Mouse (Mus musculus) forebrain, embryonic 16.5 days (tissue): ENCODE measurements around the gene Pea15a. TPM values are rescaled to one million over a fixed set of nuclear protein-coding genes. Genes with fewer than 3 reads are reported as not detected.
A peak's percentile ranks its signal among the peaks of the same experiment; 100 is the strongest.

Experiments used
- ATAC-seq: fragments of 200-750 bp; cut with Nextera tagmentation; 2 replicates; pipeline ENCODE4 v1.8.0; 2017; ENCODE audit warnings: mild to moderate bottlenecking, moderate library complexity
- H3K27ac ChIP-seq: fragments of 300-500 bp; sonication (generic); 2 replicates; pipeline ENCODE4 v1.5.1; 2014; ENCODE audit warnings: low read length, control low read depth
- H3K27me3 ChIP-seq: fragments of 300-500 bp; sonication (generic); replicated peaks from 2 replicates; pipeline ENCODE4 v1.6.1; 2014; ENCODE audit warnings: low read length; ENCODE audit not compliant: control insufficient read depth, insufficient read depth
- H3K36me3 ChIP-seq: fragments of 300-500 bp; sonication (generic); 2 replicates; pipeline ENCODE4 v1.6.1; 2014; ENCODE audit not compliant: control insufficient read depth, insufficient read depth
- H3K4me1 ChIP-seq: fragments of 300-500 bp; sonication (generic); replicated peaks from 2 replicates; pipeline ENCODE4 v1.6.1; 2014; ENCODE audit warnings: low read length; ENCODE audit not compliant: control insufficient read depth, insufficient read depth
- H3K4me2 ChIP-seq: fragments of 300-500 bp; sonication (generic); 2 replicates; pipeline ENCODE4 v1.6.1; 2014; ENCODE audit warnings: mild to moderate bottlenecking, low read length, control low read depth
- H3K4me3 ChIP-seq: fragments of 300-500 bp; sonication (generic); replicated peaks from 2 replicates; pipeline ENCODE4 v1.5.1; 2014; ENCODE audit warnings: mild to moderate bottlenecking, low read length, control low read depth
- H3K9ac ChIP-seq: fragments of 300-500 bp; sonication (generic); replicated peaks from 2 replicates; pipeline ENCODE4 v1.6.1; 2014; ENCODE audit warnings: low read depth, low read length, control low read depth
- H3K9me3 ChIP-seq: fragments of 300-500 bp; sonication (generic); 2 replicates; pipeline ENCODE4 v1.6.1; 2016; ENCODE audit warnings: low read length; ENCODE audit not compliant: control insufficient read depth
- WGBS: fragments of 180-500 bp; shearing (Covaris S2); extraction: QIAGEN DNeasy Blood & Tissue Kit; methylation state at CpG from one replicate; pipeline ENCODE4 v1.1.7; 2014; 5-methylcytosine and 5-hydroxymethylcytosine counted together
- polyA plus RNA-seq: library from polyadenylated mRNA; unstranded; fragments of >200 nt; fragmentation: Nextera tagmentation; extraction: Ambion mirVana; gene quantifications from 2 replicates; pipeline ENCODE4 v1.2.1, GENCODE M21; 2015

The Pea15a gene
- polyA plus RNA-seq, 1 experiment from 2014 or later, result 472 TPM

DNA sequence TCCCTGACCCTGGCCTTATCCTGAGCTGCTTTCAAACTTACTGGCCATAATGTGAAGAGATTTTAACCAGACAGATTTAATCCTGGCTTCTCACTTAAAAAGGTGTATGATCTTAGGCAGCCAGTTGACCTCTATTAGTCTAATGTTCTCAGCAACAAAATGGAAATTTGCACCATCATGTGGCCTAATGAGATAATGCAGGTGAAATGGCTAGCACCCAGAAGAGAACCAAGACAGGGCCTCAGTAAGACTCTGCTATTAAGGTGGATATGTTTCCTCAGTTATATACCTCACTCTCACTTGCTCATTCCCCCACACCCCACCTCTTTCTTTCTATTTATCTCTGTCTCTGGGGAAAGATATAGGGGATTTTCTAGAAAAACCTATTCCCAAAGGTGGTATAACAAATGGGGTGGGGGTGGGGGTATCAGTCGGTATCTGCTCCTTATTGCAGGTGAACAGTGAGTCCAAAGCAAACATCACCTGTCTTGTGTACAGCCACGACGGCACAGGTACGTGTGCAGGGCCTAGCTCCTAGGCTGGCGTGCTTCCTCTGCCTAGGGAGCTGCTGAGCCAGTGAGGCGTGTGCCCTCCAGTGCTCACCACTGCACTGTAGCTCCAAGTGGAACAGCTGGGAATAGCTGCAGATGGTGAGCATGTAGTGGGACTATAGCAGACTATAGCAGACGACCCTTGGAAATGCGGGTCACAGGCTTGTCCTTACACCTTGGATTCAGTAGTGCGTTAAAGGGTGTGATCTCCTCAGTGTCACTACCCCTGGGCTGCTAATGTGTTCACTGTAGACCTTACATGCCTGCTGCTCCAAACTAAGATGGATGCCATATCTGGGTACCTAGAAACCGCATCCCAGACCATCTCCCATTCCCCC lies 20.0 kb downstream of the Pea15a start:
- H3K4me2 ChIP-seq, result no peak overlapping the region
- H3K27ac ChIP-seq, result no peak overlapping the region
- H3K4me1 ChIP-seq, result no peaks in the 10 kb centered on the region
- peaks cover 27% of the 10 kb centered on the region for H3K36me3 ChIP-seq
- no peak overlapping the region for H3K9ac ChIP-seq
- no peaks in the 10 kb centered on the region for H3K9me3 ChIP-seq
- no peaks in the 10 kb centered on the region for H3K27me3 ChIP-seq
- ATAC-seq, result no peak
- H3K4me3 ChIP-seq, result no peak overlapping the region
- WGBS, result 94% methylated on average over 10 of the region's 10 CpGs

DNA sequence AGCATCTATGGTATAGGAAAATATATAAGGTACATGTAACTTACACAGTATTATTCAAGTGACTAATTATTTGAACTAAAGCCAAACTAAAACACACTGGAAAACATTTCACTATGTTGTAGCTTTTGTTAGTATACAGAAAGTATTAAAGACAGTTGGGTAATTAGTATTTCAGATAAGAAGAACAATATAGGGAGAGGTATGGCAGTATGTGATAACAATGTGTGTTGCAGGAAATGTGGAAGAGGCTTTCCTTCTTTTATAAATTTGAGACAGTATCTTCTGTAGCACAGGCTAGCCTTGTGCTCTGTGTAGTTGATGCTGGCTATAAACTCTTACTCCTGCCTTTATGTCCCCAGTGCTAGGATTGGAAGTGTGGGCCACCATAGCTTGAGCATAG lies 22.7 kb downstream of the Pea15a start:
- peaks cover 26% of the 10 kb centered on the region for H3K36me3 ChIP-seq
- H3K27me3 ChIP-seq, result no peaks in the 10 kb centered on the region
- no peak overlapping the region for H3K9ac ChIP-seq
- H3K4me1 ChIP-seq, result no peaks in the 10 kb centered on the region
- H3K4me3 ChIP-seq, result no peak overlapping the region
- no peak overlapping the region for H3K27ac ChIP-seq
- no peak for ATAC-seq
- no peak overlapping the region for H3K4me2 ChIP-seq
- no peaks in the 10 kb centered on the region for H3K9me3 ChIP-seq

DNA sequence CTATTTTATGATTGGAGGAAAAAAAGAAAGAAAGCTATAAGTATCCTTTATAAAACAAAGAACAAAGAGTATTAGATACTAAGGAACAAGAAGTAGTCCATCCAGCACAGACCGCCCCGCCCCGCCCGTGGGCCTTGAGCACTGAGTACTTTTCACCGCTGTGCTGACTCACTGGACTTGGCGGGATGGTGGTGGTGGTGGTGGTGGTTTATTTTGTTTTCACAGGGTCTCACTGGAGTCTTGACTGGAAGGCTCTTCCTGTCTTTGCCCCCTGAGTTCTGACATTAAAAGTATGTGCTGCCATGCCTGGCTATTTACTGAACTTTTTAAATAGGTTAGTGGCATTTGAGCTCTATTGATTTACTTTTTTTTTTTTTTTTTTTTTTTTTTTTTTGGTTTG lies 23.5 kb downstream of the Pea15a start:
- Histone ChIP-seq H3K9ac (no peak overlapping the region), H3K9me3 (no peaks in the 10 kb centered on the region), H3K27ac (no peak overlapping the region), H3K4me3 (no peak overlapping the region), H3K27me3 (no peaks in the 10 kb centered on the region), H3K4me1 (no peaks in the 10 kb centered on the region), H3K36me3 (peaks cover 28% of the 10 kb centered on the region), H3K4me2 (no peak overlapping the region)
- WGBS, result 97% methylated on average over 6 of the region's 6 CpGs
- ATAC-seq, result no peak

DNA sequence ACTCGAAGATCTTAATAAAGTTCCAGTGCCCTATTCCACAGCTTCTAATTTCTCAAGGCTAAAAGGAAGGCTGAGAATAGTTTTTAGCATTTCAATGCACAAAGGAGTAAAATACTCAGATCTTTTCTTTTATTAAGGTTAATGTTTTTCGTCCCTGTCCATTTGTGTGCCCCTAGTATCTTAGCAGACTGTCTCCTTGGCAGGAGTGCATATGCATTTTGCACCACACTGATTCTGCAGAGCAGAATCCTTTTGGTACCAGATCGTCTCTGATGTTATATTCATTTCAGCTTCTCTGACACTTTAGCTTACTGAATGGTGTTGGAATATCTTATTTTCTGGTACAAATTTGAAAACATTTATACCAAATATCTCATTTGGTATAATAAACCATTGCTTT lies 24.8 kb downstream of the Pea15a start:
- Histone ChIP-seq H3K27me3 (no peaks in the 10 kb centered on the region), H3K36me3 (peaks cover 20% of the 10 kb centered on the region), H3K27ac (no peak overlapping the region), H3K9me3 (no peaks in the 10 kb centered on the region), H3K4me3 (no peak overlapping the region), H3K4me1 (no peaks in the 10 kb centered on the region), H3K4me2 (no peak overlapping the region), H3K9ac (no peak overlapping the region)
- no peak for ATAC-seq
- WGBS, result 84% methylated on average over 3 of the region's 3 CpGs

DNA sequence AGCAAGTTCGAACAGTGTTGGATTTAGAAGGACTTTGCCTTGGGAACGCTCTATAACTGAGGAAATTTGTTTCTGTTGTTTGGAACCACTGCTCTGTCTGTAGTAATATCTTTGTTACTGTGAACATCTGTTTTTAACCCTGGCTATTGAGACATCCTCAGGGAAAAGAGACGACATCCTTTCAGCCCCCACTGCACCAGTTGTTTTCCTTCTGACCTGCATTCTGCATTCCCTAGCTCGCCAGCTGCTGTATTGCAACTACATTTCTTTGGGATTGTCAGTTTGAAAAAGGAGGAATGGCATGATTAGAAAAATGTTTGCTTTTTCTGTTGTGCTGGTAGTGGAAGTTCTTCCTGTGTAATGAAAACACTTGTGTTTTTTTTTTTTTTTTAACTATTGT lies 25.7 kb downstream of the Pea15a start:
- no peaks in the 10 kb centered on the region for H3K4me1 ChIP-seq
- H3K27ac ChIP-seq, result no peak overlapping the region
- no peak overlapping the region for H3K4me3 ChIP-seq
- 87% methylated on average over 4 of the region's 4 CpGs for WGBS
- no peak for ATAC-seq
- H3K4me2 ChIP-seq, result no peak overlapping the region
- H3K9me3 ChIP-seq, result no peaks in the 10 kb centered on the region
- H3K36me3 ChIP-seq, result peaks cover 13% of the 10 kb centered on the region
- no peak overlapping the region for H3K9ac ChIP-seq
- no peaks in the 10 kb centered on the region for H3K27me3 ChIP-seq

DNA sequence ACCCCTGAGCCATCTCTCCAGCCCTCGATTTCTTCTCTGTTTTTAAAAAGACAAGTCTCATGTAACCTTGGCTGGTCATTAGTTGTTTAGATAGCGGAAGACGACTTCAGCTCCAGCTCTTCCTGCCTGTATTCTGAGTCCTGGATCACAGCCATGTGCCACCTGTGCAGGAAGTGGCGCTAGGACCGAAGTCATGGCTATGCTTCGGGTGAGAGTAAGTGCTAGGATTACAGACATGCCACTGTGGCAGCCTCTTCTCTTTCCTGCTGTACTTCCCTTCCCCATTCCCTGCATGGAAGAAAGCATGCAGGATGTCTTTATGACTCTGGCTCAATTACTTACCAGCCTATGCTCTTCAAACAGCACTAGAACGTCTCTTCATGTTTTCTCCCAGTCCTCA lies 27.5 kb downstream of the Pea15a start:
- Histone ChIP-seq H3K4me2 (no peak overlapping the region), H3K4me1 (no peaks in the 10 kb centered on the region), H3K27ac (no peak overlapping the region), H3K36me3 (peaks cover 27% of the 10 kb centered on the region), H3K27me3 (no peaks in the 10 kb centered on the region), H3K9ac (no peak overlapping the region), H3K4me3 (no peak overlapping the region), H3K9me3 (no peaks in the 10 kb centered on the region)
- no peak for ATAC-seq
- 67% methylated on average over 7 of the region's 7 CpGs for WGBS

DNA sequence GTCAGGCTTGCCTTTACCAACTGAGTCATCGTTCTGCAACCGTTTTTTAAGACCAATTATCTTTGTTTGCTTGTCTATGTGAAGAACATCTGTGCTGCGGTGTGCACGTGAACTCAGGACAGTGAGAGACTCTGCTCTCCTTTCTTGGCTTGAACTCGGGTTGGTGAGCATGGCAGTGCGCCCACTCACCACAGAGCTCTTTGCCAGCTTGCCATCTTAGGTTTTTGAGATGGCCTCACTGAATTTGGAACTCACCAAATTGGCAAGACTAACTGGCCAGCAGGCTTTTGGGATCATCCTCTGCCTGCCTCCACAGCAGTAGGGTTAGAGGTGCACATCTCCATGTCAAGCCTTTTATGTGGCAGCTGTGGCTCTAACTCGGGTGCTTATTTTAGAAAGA lies 28.8 kb downstream of the Pea15a start:
- no peak overlapping the region for H3K4me3 ChIP-seq
- H3K4me1 ChIP-seq, result peaks cover 4% of the 10 kb centered on the region
- no peaks in the 10 kb centered on the region for H3K27me3 ChIP-seq
- H3K9ac ChIP-seq, result no peak overlapping the region
- no peak overlapping the region for H3K27ac ChIP-seq
- peaks cover 34% of the 10 kb centered on the region for H3K36me3 ChIP-seq
- ATAC-seq, result no peak
- WGBS, result 66% methylated on average over 7 of the region's 7 CpGs
- no peaks in the 10 kb centered on the region for H3K9me3 ChIP-seq
- no peak overlapping the region for H3K4me2 ChIP-seq

DNA sequence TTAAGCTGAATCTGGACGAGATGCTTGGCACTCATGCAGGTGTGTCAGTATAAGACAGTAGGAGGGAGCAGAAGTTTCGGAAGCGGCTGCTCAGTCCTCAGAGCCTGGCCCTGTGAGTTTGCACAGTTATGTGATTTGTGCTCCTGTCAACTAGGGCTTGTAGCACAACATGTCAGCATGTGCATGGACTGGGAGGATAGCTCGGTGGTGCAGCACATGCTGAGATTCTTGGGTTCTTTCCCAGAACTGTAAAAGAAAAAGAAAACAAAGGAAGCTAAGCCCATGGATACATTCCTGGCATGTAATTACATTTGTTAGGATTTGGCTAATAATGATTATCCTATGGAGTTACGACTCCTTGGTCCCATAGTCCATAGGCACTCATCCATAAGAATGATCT lies 33.4 kb downstream of the Pea15a start:
- peaks cover 8% of the 10 kb centered on the region for H3K4me1 ChIP-seq
- H3K4me3 ChIP-seq, result no peak overlapping the region
- no peak overlapping the region for H3K4me2 ChIP-seq
- H3K27ac ChIP-seq, result no peak overlapping the region
- H3K27me3 ChIP-seq, result no peaks in the 10 kb centered on the region
- H3K9ac ChIP-seq, result no peak overlapping the region
- H3K9me3 ChIP-seq, result no peaks in the 10 kb centered on the region
- peaks cover 34% of the 10 kb centered on the region for H3K36me3 ChIP-seq
- peak; percentile 55; the same call in 1 of the 2 replicates for ATAC-seq
- 35% methylated on average over 5 of the region's 5 CpGs for WGBS

DNA sequence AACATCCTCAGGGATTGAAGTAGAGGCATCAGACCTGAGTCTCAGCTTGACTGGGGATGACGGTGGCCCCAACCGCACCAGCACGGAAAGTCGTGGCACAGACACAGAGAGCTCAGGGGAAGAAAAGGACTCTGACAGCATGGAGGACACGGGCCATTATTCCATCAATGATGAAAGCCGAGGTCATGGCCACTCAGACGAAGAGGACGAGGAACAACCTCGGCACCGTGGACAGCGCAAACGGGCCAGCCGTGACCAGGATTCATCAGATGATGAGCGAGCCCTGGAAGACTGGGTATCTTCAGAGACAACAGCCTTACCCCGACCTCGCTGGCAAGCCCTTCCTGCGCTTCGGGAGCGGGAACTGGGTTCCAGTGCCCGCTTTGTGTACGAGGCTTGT lies 34.2 kb downstream of the Pea15a start:
- H3K4me3 ChIP-seq, result no peak overlapping the region
- H3K4me2 ChIP-seq, result no peak overlapping the region
- peaks cover 8% of the 10 kb centered on the region for H3K4me1 ChIP-seq
- H3K36me3 ChIP-seq, result peaks cover 31% of the 10 kb centered on the region
- H3K27ac ChIP-seq, result no peak overlapping the region; the same call in 1 of the 2 replicates
- H3K9ac ChIP-seq, result no peak overlapping the region
- 92% methylated on average over 21 of the region's 21 CpGs for WGBS
- no peak for ATAC-seq
- H3K9me3 ChIP-seq, result no peaks in the 10 kb centered on the region
- no peaks in the 10 kb centered on the region for H3K27me3 ChIP-seq
